Mouse (Mus musculus) lung, postnatal 0 days (tissue): ENCODE data around the gene Cdc73. TPM values are rescaled to one million over a fixed set of nuclear protein-coding genes. Genes with fewer than 3 reads are reported as not detected.
A peak's percentile ranks its signal among the peaks of the same experiment; 100 is the strongest.
"Not testable (repeated sequence)": the region's sequence is repeated elsewhere in the genome, so short reads cannot be mapped to it uniquely, and the experiment has no call there.

ENCODE experiments used
- ATAC-seq: fragments of 200-750 bp; cut with Nextera tagmentation; 2 replicates; pipeline ENCODE4 v1.8.0; 2017; ENCODE audit warnings: moderate library complexity
- DNase-seq: peaks from one replicate; pipeline ENCODE4 v3.0.0-alpha.2; 2016; ENCODE audit warnings: low spot score
- H3K27ac ChIP-seq: fragments of 300-500 bp; sonication (generic); 2 replicates; pipeline ENCODE4 v1.5.1; 2014; ENCODE audit warnings: antibody characterized with exemption, mild to moderate bottlenecking, low read length, mixed read lengths
- H3K27me3 ChIP-seq: fragments of 300-500 bp; sonication (generic); replicated peaks from 2 replicates; pipeline ENCODE4 v1.6.1; 2014; ENCODE audit warnings: low read length, mixed read lengths; ENCODE audit not compliant: insufficient read depth
- H3K36me3 ChIP-seq: fragments of 300-500 bp; sonication (generic); 2 replicates; pipeline ENCODE4 v1.6.1; 2014; ENCODE audit warnings: low read length, mixed read lengths; ENCODE audit not compliant: insufficient read depth
- H3K4me1 ChIP-seq: fragments of 300-500 bp; sonication (generic); 2 replicates; pipeline ENCODE4 v1.6.1; 2014; ENCODE audit warnings: antibody characterized with exemption, low read depth, low read length, mixed read lengths; ENCODE audit not compliant: insufficient read depth
- H3K4me2 ChIP-seq: fragments of 300-500 bp; sonication (generic); replicated peaks from 2 replicates; pipeline ENCODE4 v1.6.1; 2014; ENCODE audit warnings: low read depth, mild to moderate bottlenecking, low read length, moderate library complexity, mixed read lengths
- H3K4me3 ChIP-seq: fragments of 300-500 bp; sonication (generic); 2 replicates; pipeline ENCODE4 v1.5.1; 2014; ENCODE audit warnings: low read depth, low read length
- H3K9ac ChIP-seq: fragments of 300-500 bp; sonication (generic); replicated peaks from 2 replicates; pipeline ENCODE4 v1.6.1; 2014; ENCODE audit warnings: low read depth, mild to moderate bottlenecking
- H3K9me3 ChIP-seq: fragments of 300-500 bp; sonication (generic); 2 replicates; pipeline ENCODE4 v1.6.1; 2016; ENCODE audit warnings: low read length, mixed read lengths
- CTCF ChIP-seq: IDR thresholded peaks from 2 replicates; pipeline ENCODE4 v1.5.1; 2016; ENCODE audit warnings: antibody characterized with exemption, mild to moderate bottlenecking
- EP300 ChIP-seq: IDR thresholded peaks from 2 replicates; pipeline ENCODE4 v1.6.1; 2016; ENCODE audit warnings: antibody characterized with exemption, mild to moderate bottlenecking, control low read depth
- WGBS: fragments of 180-500 bp; shearing (Covaris S2); extraction: QIAGEN DNeasy Blood & Tissue Kit; methylation state at CpG from one replicate; pipeline ENCODE4 v1.1.7; 2014; 5-methylcytosine and 5-hydroxymethylcytosine counted together
- polyA plus RNA-seq: library from polyadenylated mRNA; unstranded; fragments of >200 nt; fragmentation: Nextera tagmentation; extraction: Ambion mirVana; gene quantifications from 2 replicates; pipeline ENCODE4 v1.2.1, GENCODE M21; 2015

Gene Cdc73
- polyA plus RNA-seq, 1 experiment from 2014 or later, result 15.0 TPM

- Histone ChIP-seq H3K9ac (peak overlapping the region; percentile 65), H3K27ac (peak overlapping the region; percentile 89), H3K4me1 (no peaks in the 10 kb centered on the region), H3K36me3 (peaks cover 10% of the 10 kb centered on the region; the same call in 1 of the 2 replicates), H3K4me2 (peak overlapping the region; percentile 73), H3K9me3 (no peaks in the 10 kb centered on the region), H3K4me3 (peak overlapping the region; percentile 85), H3K27me3 (no peaks in the 10 kb centered on the region)
- WGBS, result 12% methylated on average over 10 of the region's 11 CpGs
- TF ChIP-seq EP300 (no peak), CTCF (no peak)
- DNase-seq (peak; percentile 61), ATAC-seq (peak; percentile 23; the same call in 1 of the 2 replicates)
Observed at GRCm38 (mm10) chr1:143738811-143739210, 36.1 kb upstream of the Cdc73 start.

GRCm38 (mm10) chr1:143733914-143734410 is 31.3 kb upstream of the Cdc73 start:
- no peaks in the 10 kb centered on the region for H3K9me3 ChIP-seq
- H3K4me3 ChIP-seq, result no peak overlapping the region
- no peaks in the 10 kb centered on the region for H3K27me3 ChIP-seq
- DNase-seq, result no peak
- no peak overlapping the region for H3K4me2 ChIP-seq
- WGBS, result 74% methylated on average over 5 of the region's 5 CpGs
- H3K36me3 ChIP-seq, result no peaks in the 10 kb centered on the region
- no peak for ATAC-seq
- no peak overlapping the region for H3K27ac ChIP-seq
- no peaks in the 10 kb centered on the region for H3K4me1 ChIP-seq
- TF ChIP-seq CTCF, result no peak
- TF ChIP-seq EP300, result no peak
- no peak overlapping the region for H3K9ac ChIP-seq

GRCm38 (mm10) chr1:143731691-143732090 is 29.0 kb upstream of the Cdc73 start:
- TF ChIP-seq CTCF, result no peak
- no peak for TF ChIP-seq EP300
- no peaks in the 10 kb centered on the region for H3K9me3 ChIP-seq
- WGBS, result 57% methylated on average over 4 of the region's 4 CpGs
- H3K36me3 ChIP-seq, result no peaks in the 10 kb centered on the region
- no peak overlapping the region for H3K4me3 ChIP-seq
- no peak overlapping the region for H3K4me2 ChIP-seq
- H3K4me1 ChIP-seq, result no peaks in the 10 kb centered on the region
- no peaks in the 10 kb centered on the region for H3K27me3 ChIP-seq
- no peak overlapping the region for H3K27ac ChIP-seq
- DNase-seq (no peak), ATAC-seq (no peak)
- no peak overlapping the region for H3K9ac ChIP-seq

- H3K4me1 ChIP-seq, result no peaks in the 10 kb centered on the region
- H3K4me2 ChIP-seq, result no peak overlapping the region
- 68% methylated on average over 2 of the region's 2 CpGs for WGBS
- H3K9ac ChIP-seq, result no peak overlapping the region
- H3K4me3 ChIP-seq, result no peak overlapping the region
- no peaks in the 10 kb centered on the region for H3K9me3 ChIP-seq
- no peak overlapping the region for H3K27ac ChIP-seq
- ATAC-seq (no peak), DNase-seq (peak; percentile 34)
- H3K27me3 ChIP-seq, result no peaks in the 10 kb centered on the region
- H3K36me3 ChIP-seq, result no peaks in the 10 kb centered on the region
- no peak for TF ChIP-seq EP300
- peak; percentile 64 for TF ChIP-seq CTCF
Observed at GRCm38 (mm10) chr1:143730899-143731298, 28.2 kb upstream of the Cdc73 start.

- no peaks in the 10 kb centered on the region for H3K4me1 ChIP-seq
- DNase-seq (no peak), ATAC-seq (no peak; the same call in 1 of the 2 replicates)
- H3K4me3 ChIP-seq, result no peak overlapping the region
- no peaks in the 10 kb centered on the region for H3K9me3 ChIP-seq
- no peaks in the 10 kb centered on the region for H3K27me3 ChIP-seq
- TF ChIP-seq EP300, result no peak
- TF ChIP-seq CTCF, result no peak
- 39% methylated on average over 9 of the region's 9 CpGs for WGBS
- H3K27ac ChIP-seq, result no peak overlapping the region
- no peak overlapping the region for H3K9ac ChIP-seq
- no peaks in the 10 kb centered on the region for H3K36me3 ChIP-seq
- no peak overlapping the region for H3K4me2 ChIP-seq
Observed at GRCm38 (mm10) chr1:143727701-143728445, 25.2 kb upstream of the Cdc73 start.

GRCm38 (mm10) chr1:143724456-143725064 is 21.9 kb upstream of the Cdc73 start:
- Histone ChIP-seq H3K9me3 (no peaks in the 10 kb centered on the region), H3K36me3 (no peaks in the 10 kb centered on the region), H3K27me3 (no peaks in the 10 kb centered on the region), H3K9ac (no peak overlapping the region), H3K4me1 (no peaks in the 10 kb centered on the region), H3K4me3 (no peak overlapping the region), H3K27ac (no peak overlapping the region), H3K4me2 (no peak overlapping the region)
- DNase-seq, result no peak
- ATAC-seq, result no peak
- 76% methylated on average over 5 of the region's 5 CpGs for WGBS
- TF ChIP-seq CTCF, result no peak

- no CpG with 5 or more reads among the region's 2 CpGs for WGBS
- not testable (repeated sequence) for H3K36me3 ChIP-seq
Observed at GRCm38 (mm10) chr1:143716038-143716437, 13.3 kb upstream of the Cdc73 start, which contains the start of gene Glrx2. Glrx2 (plus strand) TSS chr1:143716338.

More at GRCm38 (mm10) chr1:143716038-143716437, 13.3 kb upstream of the Cdc73 start, which contains the start of gene Glrx2:
- H3K9ac ChIP-seq, H3K4me2 ChIP-seq, H3K27me3 ChIP-seq, DNase-seq, H3K4me3 ChIP-seq, H3K27ac ChIP-seq, H3K9me3 ChIP-seq, ATAC-seq, H3K4me1 ChIP-seq: not testable (repeated sequence)
